Mouse (Mus musculus) heart, postnatal 0 days (tissue): ENCODE data around the gene Plekha1. TPM values are rescaled to one million over a fixed set of nuclear protein-coding genes. Genes with fewer than 3 reads are reported as not detected.

ENCODE experiments used
- ATAC-seq: fragments of 200-750 bp; cut with Nextera tagmentation; 2 replicates; pipeline ENCODE4 v1.8.0; 2017; ENCODE audit warnings: low read depth, moderate number of reproducible peaks, moderate library complexity; ENCODE audit not compliant: insufficient read depth
- DNase-seq: peaks from one replicate; pipeline ENCODE4 v3.0.0-alpha.2; 2016; ENCODE audit warnings: low spot score
- H3K27ac ChIP-seq: fragments of 300-500 bp; sonication (generic); 2 replicates; pipeline ENCODE4 v1.5.1; 2014; ENCODE audit warnings: low read depth, mild to moderate bottlenecking
- H3K27me3 ChIP-seq: fragments of 300-500 bp; sonication (generic); 2 replicates; pipeline ENCODE4 v1.6.1; 2014; ENCODE audit warnings: low read length, mixed read lengths; ENCODE audit not compliant: control insufficient read depth, insufficient read depth
- H3K36me3 ChIP-seq: fragments of 300-500 bp; sonication (generic); replicated peaks from 2 replicates; pipeline ENCODE4 v1.6.1; 2014; ENCODE audit warnings: low read length, mixed read lengths; ENCODE audit not compliant: control insufficient read depth, insufficient read depth
- H3K4me1 ChIP-seq: fragments of 300-500 bp; sonication (generic); 2 replicates; pipeline ENCODE4 v1.6.1; 2014; ENCODE audit warnings: antibody characterized with exemption; ENCODE audit not compliant: control insufficient read depth, insufficient read depth
- H3K4me2 ChIP-seq: fragments of 300-500 bp; sonication (generic); 2 replicates; pipeline ENCODE4 v1.6.1; 2014; ENCODE audit warnings: low read depth, mild to moderate bottlenecking, low read length, moderate library complexity
- H3K4me3 ChIP-seq: fragments of 300-500 bp; sonication (generic); 2 replicates; pipeline ENCODE4 v1.5.1; 2014; ENCODE audit warnings: low read depth, low read length
- H3K9ac ChIP-seq: fragments of 300-500 bp; sonication (generic); replicated peaks from 2 replicates; pipeline ENCODE4 v1.6.1; 2014; ENCODE audit warnings: low read depth, low read length, mixed read lengths
- H3K9me3 ChIP-seq: fragments of 300-500 bp; sonication (generic); replicated peaks from 2 replicates; pipeline ENCODE4 v1.6.1; 2016; ENCODE audit warnings: low read length; ENCODE audit not compliant: control insufficient read depth
- CTCF ChIP-seq: IDR thresholded peaks from 2 replicates; pipeline ENCODE4 v1.5.1; 2016; ENCODE audit warnings: antibody characterized with exemption, control low read depth, low read depth
- EP300 ChIP-seq: IDR thresholded peaks from 2 replicates; pipeline ENCODE4 v1.6.1; 2016; ENCODE audit warnings: antibody characterized with exemption, low read depth
- WGBS: fragments of 180-500 bp; shearing (Covaris S2); extraction: QIAGEN DNeasy Blood & Tissue Kit; methylation state at CpG from one replicate; pipeline ENCODE4 v1.1.7; 2014; 5-methylcytosine and 5-hydroxymethylcytosine counted together
- polyA plus RNA-seq: library from polyadenylated mRNA; unstranded; fragments of >200 nt; fragmentation: Nextera tagmentation; extraction: Ambion mirVana; gene quantifications from 2 replicates; pipeline ENCODE4 v1.2.1, GENCODE M21; 2015
- total RNA-seq: library from RNA; depleted of rRNA; stranded (reverse); fragments of >200 nt; gene quantifications from 2 replicates; pipeline ENCODE4 v1.2.3, GENCODE M21; 2014; ENCODE audit warnings: low replicate concordance

Plekha1 gene
- total and polyA plus RNA-seq, 2 experiments from 2014 or later, result 43.6 to 60.5 TPM

DNA sequence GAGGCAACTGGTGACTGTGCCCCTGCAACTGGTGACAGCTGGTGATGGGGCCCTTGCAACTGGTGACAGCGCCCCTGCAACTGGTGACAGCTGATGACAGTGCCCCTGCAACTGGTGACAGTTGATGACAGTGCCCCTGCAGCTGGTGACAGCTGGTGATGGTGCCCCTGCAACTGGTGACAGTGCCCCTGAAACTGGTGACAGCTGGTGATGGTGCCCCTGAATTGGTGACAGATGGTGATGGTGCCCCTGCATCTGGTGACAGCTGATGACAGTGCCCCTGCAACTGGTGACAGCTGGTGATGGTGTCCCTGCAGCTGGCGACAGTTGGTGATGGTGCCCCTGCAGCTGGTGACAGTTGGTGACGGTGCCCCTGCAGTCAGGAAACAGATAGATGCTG, 39.2 kb upstream of the Plekha1 start:
- 69% methylated on average over 3 of the region's 3 CpGs for WGBS
- TF ChIP-seq EP300, result no peak
- no peak for TF ChIP-seq CTCF

DNA sequence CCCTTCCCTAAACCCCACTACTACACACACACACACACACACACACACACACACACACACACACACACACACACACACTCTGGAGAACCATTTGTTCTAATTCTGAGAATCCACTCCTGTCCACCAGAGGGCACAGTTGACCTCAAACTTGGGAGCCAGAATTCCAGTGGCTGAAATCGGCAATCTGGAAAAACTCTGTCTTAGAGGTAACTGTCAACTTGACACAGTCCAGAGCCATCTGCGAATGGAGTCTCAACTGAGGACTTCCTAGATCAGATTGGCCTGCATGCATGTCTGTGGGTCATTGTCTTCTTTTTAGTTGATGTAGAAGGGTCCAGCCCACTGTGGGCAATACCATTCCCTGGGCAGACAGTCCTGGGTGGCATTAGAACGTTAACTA, 38.1 kb upstream of the Plekha1 start:
- no peak overlapping the region for H3K4me2 ChIP-seq
- H3K36me3 ChIP-seq, result no peaks in the 10 kb centered on the region
- no peaks in the 10 kb centered on the region for H3K27me3 ChIP-seq
- H3K9ac ChIP-seq, result no peak overlapping the region
- peak; percentile 50 for ATAC-seq
- 28% methylated on average over 3 of the region's 3 CpGs for WGBS
- DNase-seq, result peak; percentile 42
- no peak overlapping the region for H3K27ac ChIP-seq
- no peaks in the 10 kb centered on the region for H3K9me3 ChIP-seq
- H3K4me1 ChIP-seq, result 0 out of 2 replicates have a peak, but pooled peaks cover 10% of the 10 kb centered on the region
- TF ChIP-seq EP300 (no peak), CTCF (peak; percentile 79)
- no peak overlapping the region for H3K4me3 ChIP-seq

More for the DNA sequence above, 39.2 kb upstream of the Plekha1 start:
- H3K36me3 ChIP-seq, result no peaks in the 10 kb centered on the region
- no peak overlapping the region for H3K4me3 ChIP-seq
- no peak overlapping the region for H3K9ac ChIP-seq
- H3K4me1 ChIP-seq, result 0 out of 2 replicates have a peak, but pooled peaks cover 10% of the 10 kb centered on the region
- H3K27ac ChIP-seq, result no peak overlapping the region
- no peaks in the 10 kb centered on the region for H3K27me3 ChIP-seq
- ATAC-seq, result no peak; the same call in 1 of the 2 replicates
- no peak for DNase-seq
- H3K9me3 ChIP-seq, result no peaks in the 10 kb centered on the region
- no peak overlapping the region for H3K4me2 ChIP-seq

DNA sequence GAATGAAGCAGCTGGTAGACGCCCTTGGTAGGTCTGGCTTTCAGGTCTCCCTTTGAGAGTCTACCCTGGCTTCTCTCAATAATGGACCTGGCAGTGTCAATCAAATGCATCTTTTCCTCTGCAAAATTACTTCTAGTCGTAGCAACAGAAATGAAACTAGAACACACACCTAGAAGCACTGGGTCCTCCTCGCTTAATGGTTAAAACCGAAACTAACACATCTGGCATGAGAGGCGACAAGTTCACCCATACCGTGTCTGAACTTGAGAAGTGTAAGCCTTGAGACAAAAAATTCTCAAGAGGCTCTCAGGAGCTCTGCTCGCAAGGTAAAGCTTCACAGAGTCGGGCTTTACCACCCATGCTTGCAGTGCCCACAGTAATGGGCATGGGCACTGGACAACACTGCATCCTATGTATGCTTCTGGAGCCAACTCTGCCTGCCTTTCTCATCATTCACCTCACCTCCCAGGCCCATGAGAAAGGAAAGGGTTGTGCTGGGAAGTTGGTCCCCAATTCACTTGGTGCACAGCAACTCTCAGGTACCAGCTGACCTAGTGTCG, 37.6 kb upstream of the Plekha1 start:
- H3K9me3 ChIP-seq, result no peaks in the 10 kb centered on the region
- no peak overlapping the region for H3K9ac ChIP-seq
- 0 out of 2 replicates have a peak, but pooled peaks cover 10% of the 10 kb centered on the region for H3K4me1 ChIP-seq
- H3K36me3 ChIP-seq, result no peaks in the 10 kb centered on the region
- TF ChIP-seq CTCF (no peak), EP300 (no peak)
- 88% methylated on average over 9 of the region's 9 CpGs for whole genome bisulfite sequencing
- H3K4me2 ChIP-seq, result no peak overlapping the region
- ATAC-seq (no peak), DNase-seq (no peak)
- no peak overlapping the region for H3K4me3 ChIP-seq
- H3K27me3 ChIP-seq, result no peaks in the 10 kb centered on the region
- H3K27ac ChIP-seq, result no peak overlapping the region

DNA sequence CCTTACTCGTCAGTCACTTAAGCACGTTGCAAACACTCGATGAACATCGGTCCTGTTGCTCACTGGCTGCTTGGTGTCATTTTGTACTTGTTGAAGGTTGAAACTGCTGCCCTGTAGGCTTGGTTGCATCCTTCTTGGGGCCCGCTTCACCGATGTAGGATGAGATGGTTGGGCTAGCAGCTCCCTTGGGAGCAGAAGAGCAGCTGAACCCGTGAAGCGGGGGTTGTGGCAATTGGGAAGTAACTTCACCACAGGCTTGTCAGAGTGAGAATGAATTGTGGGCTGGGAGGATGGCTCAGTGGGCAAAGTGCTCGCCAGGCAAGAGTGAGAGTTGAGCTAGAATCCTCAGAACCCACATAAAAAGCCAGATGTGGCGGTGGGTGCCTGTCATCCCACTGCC, 37.1 kb upstream of the Plekha1 start:
- H3K4me3 ChIP-seq, result no peak overlapping the region
- 79% methylated on average over 10 of the region's 10 CpGs for WGBS

DNA sequence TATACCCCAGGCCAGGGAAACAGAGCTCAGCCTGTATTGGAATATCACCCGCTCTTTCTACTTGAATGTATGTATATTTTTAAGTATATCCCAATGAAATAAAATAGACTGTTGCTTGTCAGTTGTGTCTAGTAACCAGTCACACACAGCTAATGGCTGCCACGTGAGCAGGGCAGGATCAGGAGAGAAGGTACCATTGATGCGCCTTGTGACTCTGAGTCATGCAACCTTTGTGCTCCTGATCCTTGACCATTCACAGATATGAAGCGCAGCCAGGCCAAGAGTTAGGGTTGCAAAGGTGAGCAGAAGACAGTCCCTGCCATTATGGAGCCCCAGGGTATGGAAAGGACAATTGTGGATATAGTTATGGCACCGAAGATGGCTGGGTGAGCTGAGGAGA, 34.0 kb upstream of the Plekha1 start:
- Histone ChIP-seq H3K9me3 (no peaks in the 10 kb centered on the region), H3K27me3 (no peaks in the 10 kb centered on the region; the same call in 1 of the 2 replicates)
- ATAC-seq, result no peak

More for the DNA sequence above, 37.1 kb upstream of the Plekha1 start:
- no peak overlapping the region for H3K4me2 ChIP-seq
- TF ChIP-seq CTCF, result no peak
- TF ChIP-seq EP300, result no peak
- DNase-seq, result no peak
- no peaks in the 10 kb centered on the region for H3K9me3 ChIP-seq
- ATAC-seq, result no peak
- no peaks in the 10 kb centered on the region; the same call in 1 of the 2 replicates for H3K27me3 ChIP-seq
- H3K9ac ChIP-seq, result no peak overlapping the region
- no peaks in the 10 kb centered on the region for H3K36me3 ChIP-seq
- H3K4me1 ChIP-seq, result 0 out of 2 replicates have a peak, but pooled peaks cover 10% of the 10 kb centered on the region
- H3K27ac ChIP-seq, result no peak overlapping the region

More for the DNA sequence above, 34.0 kb upstream of the Plekha1 start:
- no peak for DNase-seq
- Histone ChIP-seq H3K4me3 (no peak overlapping the region), H3K9ac (no peak overlapping the region), H3K4me1 (peaks cover 12% of the 10 kb centered on the region; the same call in 1 of the 2 replicates), H3K36me3 (no peaks in the 10 kb centered on the region), H3K27ac (no peak overlapping the region), H3K4me2 (no peak overlapping the region)
- no peak for TF ChIP-seq CTCF
- TF ChIP-seq EP300, result no peak
- WGBS, result 88% methylated on average over 5 of the region's 5 CpGs
